Comparison of ENCODE assay signal across 7 mouse cellular contexts in genomic region chrX:140456751-140457491, GRCm38 (mm10). TPM values are rescaled to one million over a fixed set of nuclear protein-coding genes. Genes with fewer than 3 reads are reported as not detected.
DNase-seq lines count a peak whose midpoint lies in the region; ATAC-seq and TF ChIP-seq lines count a peak whose summit lies in the region.

No protein-coding gene starts in this region.

- H3K9ac ChIP-seq in forebrain, embryonic 13.5 days: peak overlapping the region; percentile 59
- peak overlapping the region; percentile 40 for H3K9ac ChIP-seq in intestine, embryonic 15.5 days

- DNase-seq in right cerebral cortex, adult 18-20 months: peak; percentile 8
- no peak for DNase-seq in right cerebral cortex, postnatal 25 days

- TF ChIP-seq POLR2A in bone marrow macrophage, adult 2 months (IDR thresholded peaks at IDR 0.05; ENCODE audit: borderline replicate concordance, low read depth, low read length): no peak
- no peak for TF ChIP-seq POLR2A in small intestine, adult 2 months (IDR thresholded peaks at IDR 0.05; ENCODE audit: low read depth, low read length)

- H3K27me3 ChIP-seq in forebrain, embryonic 13.5 days: no peaks in the 10 kb centered on the region
- peaks cover 4% of the 10 kb centered on the region; the same call in 1 of the 2 replicates for H3K27me3 ChIP-seq in intestine, embryonic 15.5 days (replicated peaks)
- H3K27me3 ChIP-seq in small intestine, adult 2 months (ENCODE audit: control insufficient read depth, insufficient read depth, low read length): no peaks in the 10 kb centered on the region

- H3K4me2 ChIP-seq in forebrain, embryonic 13.5 days: peak overlapping the region; percentile 59
- peak overlapping the region; percentile 71 for H3K4me2 ChIP-seq in intestine, embryonic 15.5 days (replicated peaks)

- no peaks in the 10 kb centered on the region for H3K36me3 ChIP-seq in forebrain, embryonic 13.5 days (ENCODE audit: poor library complexity, severe bottlenecking)
- H3K36me3 ChIP-seq in intestine, embryonic 15.5 days: no peaks in the 10 kb centered on the region
- no peaks in the 10 kb centered on the region for H3K36me3 ChIP-seq in small intestine, adult 2 months (ENCODE audit: control insufficient read depth, insufficient read depth, low read length)

- 0 out of 2 replicates have a peak, but pooled peaks cover 2% of the 10 kb centered on the region for H3K4me1 ChIP-seq in bone marrow macrophage, adult 2 months (ENCODE audit: control insufficient read depth, insufficient read depth, low read length)
- no peaks in the 10 kb centered on the region; the same call in 1 of the 2 replicates for H3K4me1 ChIP-seq in forebrain, embryonic 13.5 days
- no peaks in the 10 kb centered on the region for H3K4me1 ChIP-seq in intestine, embryonic 15.5 days (replicated peaks)
- H3K4me1 ChIP-seq in small intestine, adult 2 months (ENCODE audit: control insufficient read depth, insufficient read depth, insufficient read length, low read length): no peaks in the 10 kb centered on the region; the same call in 1 of the 2 replicates

- peak overlapping the region; percentile 87 for H3K4me3 ChIP-seq in bone marrow macrophage, adult 2 months (ENCODE audit: insufficient read depth, low read length)
- peak overlapping the region; percentile 56 for H3K4me3 ChIP-seq in forebrain, embryonic 13.5 days
- peak overlapping the region; percentile 50 for H3K4me3 ChIP-seq in intestine, embryonic 15.5 days (replicated peaks)
- H3K4me3 ChIP-seq in small intestine, adult 2 months (ENCODE audit: low read depth, low read length): peak overlapping the region; percentile 98

- H3K9me3 ChIP-seq in forebrain, embryonic 13.5 days (replicated peaks): no peaks in the 10 kb centered on the region
- H3K9me3 ChIP-seq in intestine, embryonic 15.5 days: no peaks in the 10 kb centered on the region

- no peak for TF ChIP-seq CTCF in bone marrow macrophage, adult 2 months (IDR thresholded peaks at IDR 0.05; ENCODE audit: low read depth, low read length)
- no peak for TF ChIP-seq CTCF in small intestine, adult 2 months (IDR thresholded peaks at IDR 0.05; ENCODE audit: extremely low read depth, insufficient read length, insufficient replicate concordance, low read depth, low read length)

- WGBS in forebrain, embryonic 13.5 days: 19% methylated on average over 33 of the region's 39 CpGs
- WGBS in intestine, embryonic 15.5 days: 20% methylated on average over 39 of the region's 39 CpGs
- WGBS in small intestine, adult 2 months: 20% methylated on average over 39 of the region's 39 CpGs

- no peak overlapping the region for H3K27ac ChIP-seq in bone marrow macrophage, adult 2 months (ENCODE audit: insufficient read depth, low read depth, low read length)
- H3K27ac ChIP-seq in forebrain, embryonic 13.5 days: no peak overlapping the region
- no peak overlapping the region for H3K27ac ChIP-seq in intestine, embryonic 15.5 days
- H3K27ac ChIP-seq in small intestine, adult 2 months (ENCODE audit: insufficient read depth, low read depth, low read length): no peak overlapping the region

- peak; percentile 73 for ATAC-seq in forebrain, embryonic 13.5 days
- ATAC-seq in intestine, embryonic 15.5 days: peak; percentile 51
- peak; percentile 51 for ATAC-seq in megakaryocyte, adult 5-6 weeks (ENCODE audit: poor library complexity, severe bottlenecking)

RNA-seq across cellular contexts. Expression of gene Prps1, which starts 0.5 kb away (rescaled TPM):
- polyA plus RNA-seq in bone marrow macrophage, adult 2 months (2012; ENCODE audit: insufficient read depth, insufficient read length, missing spikeins): 8.4 and 9.8 TPM in 2 replicates
- 66.1 and 71.9 TPM in 2 replicates for polyA plus RNA-seq in forebrain, embryonic 13.5 days (2015; fragmentation: Nextera tagmentation; extraction: Ambion mirVana)
- polyA plus RNA-seq in intestine, embryonic 15.5 days (2015; fragmentation: Nextera tagmentation; extraction: Ambion mirVana): 20.8 and 21.3 TPM in 2 replicates
- 30.8 and 33.7 TPM in 2 replicates for total RNA-seq in megakaryocyte, adult 5-6 weeks (2015)
- total RNA-seq in megakaryocyte, adult 5-6 weeks (2017): 17.8 and 26.5 TPM in 2 replicates
- 1.7 and 3.4 TPM in 2 replicates for polyA plus RNA-seq in small intestine, adult 2 months (2012; rRNA removed)
